Mouse (Mus musculus) Patski (cell line): Measurements from ENCODE around the gene Galnt18. TPM values are rescaled to one million over a fixed set of nuclear protein-coding genes. Genes with fewer than 3 reads are reported as not detected.

ENCODE experiments used
- ATAC-seq: fragments of 100-300 bp; one replicate; pipeline ENCODE4 v1.8.0; 2021
- CTCF ChIA-PET: fragments of 350-600 bp; sonication (Branson Sonifier 250); formaldehyde crosslinking; loops from one replicate; lab custom pipeline; 2022; ENCODE audit warnings: inconsistent platforms; lab: Charles Lee
- POLR2A ChIA-PET: fragments of 350-600 bp; sonication (Branson Sonifier 250); formaldehyde crosslinking; loops from one replicate; lab custom pipeline; 2022; ENCODE audit warnings: antibody characterized with exemption, inconsistent platforms; lab: Charles Lee
- DNase-seq: peaks from one replicate; pipeline ENCODE4 v3.0.0-alpha.2; 2011; ENCODE audit warnings: low read depth, low spot score
- H3K27me3 ChIP-seq: fragments of 371-371 bp; one replicate; pipeline ENCODE4 v1.5.1; 2021
- CTCF ChIP-seq: fragments of 100-300 bp; IDR thresholded peaks from one replicate; pipeline ENCODE4 v1.5.1; 2021
- in situ Hi-C: fragments of 300-500 bp; cut with MboI; formaldehyde crosslinking; loops from 3 replicates; pipeline ENCODE4 v1.11.1; 2018; ENCODE audit warnings: low pct_unique_long_range_greater_than_20kb, mixed read lengths
- polyA plus RNA-seq: library from polyadenylated mRNA; unstranded; gene quantifications from one replicate; pipeline ENCODE4 v1.2.3, GENCODE M21; 2021

Galnt18 gene
- polyA plus RNA-seq, result 6.1 TPM

- no peaks in the 10 kb centered on the region for H3K27me3 ChIP-seq
- ChIA-PET POLR2A (interaction anchor here (1.2 to 1.7 kb wide), 2 partner anchors 8 to 58 kb away, joined by 4 to 5 read pairs; no protein-coding TSS in a partner anchor), CTCF (interaction anchor here (1.4 kb wide), 1 partner anchor 48 kb away, joined by 3 read pairs; no protein-coding TSS in a partner anchor)
- in situ Hi-C loops, result loop anchor here (5.0 to 25.0 kb wide), 2 partner anchors 183 to 583 kb away; no protein-coding TSS in a partner anchor
- ATAC-seq, result peak; percentile 89
- TF ChIP-seq CTCF, result no peak
- DNase-seq, result no peak
Measured at GRCm38 (mm10) chr7:111779504-111780242, at the start of gene Galnt18. Gene Galnt18 (minus strand): TSS chr7:111779977.

- peak; percentile 61 for DNase-seq
- ChIA-PET POLR2A (interaction anchor here (0.7 kb wide), 1 partner anchor 98 kb away, joined by 3 read pairs; no protein-coding TSS in a partner anchor), CTCF (interaction anchor here (1.3 kb wide), 1 partner anchor 48 kb away, joined by 3 read pairs; the partner anchor contains the start of gene Galnt18)
- in situ Hi-C loops, result no loop called here
- no peak for TF ChIP-seq CTCF
- ATAC-seq, result peak; percentile 81
- H3K27me3 ChIP-seq, result no peaks in the 10 kb centered on the region
Measured at GRCm38 (mm10) chr7:111827337-111827736, 47.6 kb upstream of the Galnt18 start.

GRCm38 (mm10) chr7:111813093-111813492 lies 33.3 kb upstream of the Galnt18 start:
- CTCF ChIA-PET, result no interaction called here
- no peak for DNase-seq

GRCm38 (mm10) chr7:111811036-111811435 lies 31.3 kb upstream of the Galnt18 start:
- POLR2A ChIA-PET, result interaction anchor here (1.4 kb wide), 1 partner anchor 17 kb away, joined by 3 read pairs; no protein-coding TSS in a partner anchor
- CTCF ChIA-PET, result no interaction called here
- no peak for ATAC-seq

More at GRCm38 (mm10) chr7:111813093-111813492, 33.3 kb upstream of the Galnt18 start:
- no peak for TF ChIP-seq CTCF
- in situ Hi-C loops, result no loop called here
- H3K27me3 ChIP-seq, result no peaks in the 10 kb centered on the region
- ATAC-seq, result no peak
- POLR2A ChIA-PET, result no interaction called here

GRCm38 (mm10) chr7:111809796-111810195 lies 30.0 kb upstream of the Galnt18 start:
- CTCF ChIA-PET, result no interaction called here
- POLR2A ChIA-PET, result interaction anchor here (1.4 kb wide), 1 partner anchor 19 kb away, joined by 3 read pairs; no protein-coding TSS in a partner anchor
- in situ Hi-C loops, result no loop called here
- DNase-seq (no peak), ATAC-seq (no peak)
- no peak for TF ChIP-seq CTCF
- no peaks in the 10 kb centered on the region for H3K27me3 ChIP-seq

More at GRCm38 (mm10) chr7:111811036-111811435, 31.3 kb upstream of the Galnt18 start:
- in situ Hi-C loops, result no loop called here
- H3K27me3 ChIP-seq, result no peaks in the 10 kb centered on the region
- no peak for DNase-seq
- TF ChIP-seq CTCF, result no peak

GRCm38 (mm10) chr7:111806083-111806482 lies 26.3 kb upstream of the Galnt18 start:
- CTCF ChIA-PET, result no interaction called here
- ATAC-seq, result no peak
- no peak for TF ChIP-seq CTCF
- H3K27me3 ChIP-seq, result no peaks in the 10 kb centered on the region
- POLR2A ChIA-PET, result interaction anchor here (0.7 to 1.3 kb wide), 5 partner anchors 17 to 1624 kb away, joined by 3 to 7 read pairs (median 4); no protein-coding TSS in a partner anchor
- DNase-seq, result no peak
- in situ Hi-C loops, result no loop called here

- no peak for DNase-seq
- H3K27me3 ChIP-seq, result no peaks in the 10 kb centered on the region
- no peak for ATAC-seq
- in situ Hi-C loops, result no loop called here
- CTCF ChIA-PET, result interaction anchor here (1.5 kb wide), 1 partner anchor 22 kb away, joined by 3 read pairs; no protein-coding TSS in a partner anchor
- POLR2A ChIA-PET, result no interaction called here
- no peak for TF ChIP-seq CTCF
Measured at GRCm38 (mm10) chr7:111804646-111805045, 24.9 kb upstream of the Galnt18 start.

GRCm38 (mm10) chr7:111800785-111801184 lies 21.0 kb upstream of the Galnt18 start:
- ATAC-seq, result no peak
- in situ Hi-C loops, result no loop called here

GRCm38 (mm10) chr7:111800120-111800519 lies 20.3 kb upstream of the Galnt18 start:
- TF ChIP-seq CTCF, result no peak
- in situ Hi-C loops, result no loop called here
- CTCF ChIA-PET, result no interaction called here
- ATAC-seq (no peak), DNase-seq (no peak)
- H3K27me3 ChIP-seq, result no peaks in the 10 kb centered on the region
- POLR2A ChIA-PET, result no interaction called here

More at GRCm38 (mm10) chr7:111800785-111801184, 21.0 kb upstream of the Galnt18 start:
- H3K27me3 ChIP-seq, result no peaks in the 10 kb centered on the region
- POLR2A ChIA-PET, result no interaction called here
- no peak for DNase-seq
- CTCF ChIA-PET, result no interaction called here
- no peak for TF ChIP-seq CTCF

- POLR2A ChIA-PET, result interaction anchor here (0.6 kb wide), 1 partner anchor 15 kb away, joined by 3 read pairs; no protein-coding TSS in a partner anchor
Measured at GRCm38 (mm10) chr7:111799021-111799420, 19.2 kb upstream of the Galnt18 start.

More at GRCm38 (mm10) chr7:111799021-111799420, 19.2 kb upstream of the Galnt18 start:
- ATAC-seq (no peak), DNase-seq (no peak)
- CTCF ChIA-PET, result interaction anchor here (0.8 kb wide), 1 partner anchor 13 kb away, joined by 3 read pairs; no protein-coding TSS in a partner anchor
- in situ Hi-C loops, result loop anchor here (25.0 kb wide), 1 partner anchor 563 kb away; no protein-coding TSS in a partner anchor
- H3K27me3 ChIP-seq, result no peaks in the 10 kb centered on the region
- no peak for TF ChIP-seq CTCF
